Mouse (Mus musculus) embryonic fibroblast, embryonic 13.5 days (primary cell): ENCODE measurements around the gene Fars2.

Experiments
- CTCF ChIP-seq: IDR thresholded peaks from 2 replicates; pipeline ENCODE4 v1.5.1; 2011; ENCODE audit warnings: mild to moderate bottlenecking, control low read depth, low read length, moderate library complexity, borderline replicate concordance; ENCODE audit not compliant: insufficient read depth
- POLR2A ChIP-seq: IDR thresholded peaks from 2 replicates; pipeline ENCODE4 v1.6.1; 2011; ENCODE audit warnings: low read depth, mild to moderate bottlenecking, control low read depth, low read length, moderate library complexity

DNA sequence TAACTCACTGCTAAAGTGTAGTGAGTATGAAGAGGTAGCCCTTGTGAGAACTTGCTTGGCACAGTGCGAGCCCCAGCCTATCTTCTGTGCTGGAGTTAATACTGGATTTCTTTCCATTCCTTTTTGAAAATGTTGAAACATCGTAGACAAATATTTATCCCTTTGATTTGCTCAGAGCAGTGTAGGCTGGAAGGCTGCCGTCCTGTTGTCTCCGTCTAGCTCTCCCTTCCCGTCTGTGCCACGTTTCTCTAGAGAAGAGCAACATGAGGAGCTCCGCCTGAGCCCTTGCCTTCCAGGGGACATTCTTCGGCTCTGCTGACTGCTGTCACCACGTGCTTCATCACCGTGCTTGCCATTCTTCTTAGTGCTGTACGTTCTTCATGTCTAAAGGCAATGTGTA is 234.3 kb downstream of the Fars2 start:
- TF ChIP-seq POLR2A (no peak), CTCF (no peak)
